Mouse (Mus musculus) intestine, embryonic 15.5 days (tissue): ENCODE measurements around the gene Bin2. TPM values are rescaled to one million over a fixed set of nuclear protein-coding genes. Genes with fewer than 3 reads are reported as not detected.
"Not testable (repeated sequence)": the region's sequence is repeated elsewhere in the genome, so short reads cannot be mapped to it uniquely, and the experiment has no call there.

Experiments used
- ATAC-seq: fragments of 200-750 bp; cut with Nextera tagmentation; 2 replicates; pipeline ENCODE4 v1.8.0; 2017; ENCODE audit warnings: moderate TSS enrichment, moderate library complexity
- H3K27ac ChIP-seq: fragments of 300-500 bp; sonication (generic); 2 replicates; pipeline ENCODE4 v1.5.1; 2015; ENCODE audit warnings: mild to moderate bottlenecking, inconsistent platforms
- H3K27me3 ChIP-seq: fragments of 300-500 bp; sonication (generic); replicated peaks from 2 replicates; pipeline ENCODE4 v1.6.1; 2015; ENCODE audit warnings: inconsistent platforms
- H3K36me3 ChIP-seq: fragments of 300-500 bp; sonication (generic); 2 replicates; pipeline ENCODE4 v1.6.1; 2015; ENCODE audit warnings: inconsistent platforms
- H3K4me1 ChIP-seq: fragments of 300-500 bp; sonication (generic); replicated peaks from 2 replicates; pipeline ENCODE4 v1.6.1; 2015; ENCODE audit warnings: inconsistent platforms
- H3K4me2 ChIP-seq: fragments of 300-500 bp; sonication (generic); replicated peaks from 2 replicates; pipeline ENCODE4 v1.6.1; 2015; ENCODE audit warnings: mild to moderate bottlenecking, inconsistent platforms
- H3K4me3 ChIP-seq: fragments of 300-500 bp; sonication (generic); replicated peaks from 2 replicates; pipeline ENCODE4 v1.5.1; 2015; ENCODE audit warnings: inconsistent platforms
- H3K9ac ChIP-seq: fragments of 300-500 bp; sonication (generic); 2 replicates; pipeline ENCODE4 v1.6.1; 2015; ENCODE audit warnings: inconsistent platforms
- H3K9me3 ChIP-seq: fragments of 300-500 bp; sonication (generic); 2 replicates; pipeline ENCODE4 v1.6.1; 2016; ENCODE audit warnings: inconsistent platforms
- WGBS: fragments of 180-500 bp; shearing (Covaris S2); methylation state at CpG from one replicate; pipeline ENCODE4 v1.1.7; 2015; 5-methylcytosine and 5-hydroxymethylcytosine counted together
- polyA plus RNA-seq: library from polyadenylated mRNA; unstranded; fragments of >200 nt; fragmentation: Nextera tagmentation; extraction: Ambion mirVana; gene quantifications from 2 replicates; pipeline ENCODE4 v1.2.1, GENCODE M21; 2015

The Bin2 gene
- polyA plus RNA-seq, 1 experiment from 2014 or later, result 6.7 TPM

GRCm38 (mm10) chr15:100612432-100612831, 56.9 kb downstream of the Bin2 start:
- Histone ChIP-seq H3K36me3 (no peaks in the 10 kb centered on the region), H3K9ac (no peak overlapping the region), H3K27ac (no peak overlapping the region), H3K4me1 (peaks cover 15% of the 10 kb centered on the region), H3K9me3 (no peaks in the 10 kb centered on the region), H3K4me3 (no peak overlapping the region), H3K27me3 (no peaks in the 10 kb centered on the region), H3K4me2 (no peak overlapping the region)
- 84% methylated on average over 2 of the region's 2 CpGs for WGBS
- ATAC-seq, result no peak

- ATAC-seq, result no peak
- no peaks in the 10 kb centered on the region for H3K9me3 ChIP-seq
- H3K9ac ChIP-seq, result no peak overlapping the region
- H3K4me2 ChIP-seq, result no peak overlapping the region
- no peak overlapping the region for H3K27ac ChIP-seq
- whole genome bisulfite sequencing, result 77% methylated on average over 7 of the region's 7 CpGs
- H3K27me3 ChIP-seq, result no peaks in the 10 kb centered on the region
- H3K4me3 ChIP-seq, result no peak overlapping the region
- H3K36me3 ChIP-seq, result no peaks in the 10 kb centered on the region
- peaks cover 15% of the 10 kb centered on the region for H3K4me1 ChIP-seq
Observed at GRCm38 (mm10) chr15:100611951-100612350, 57.4 kb downstream of the Bin2 start.

GRCm38 (mm10) chr15:100606677-100607076, 62.7 kb downstream of the Bin2 start:
- WGBS, result 89% methylated on average over 8 of the region's 8 CpGs
- ATAC-seq, result not testable (repeated sequence)

GRCm38 (mm10) chr15:100601669-100602068, 67.7 kb downstream of the Bin2 start:
- H3K36me3 ChIP-seq, result no peaks in the 10 kb centered on the region
- H3K9me3 ChIP-seq, result no peaks in the 10 kb centered on the region
- H3K4me2 ChIP-seq, result no peak overlapping the region
- no peak overlapping the region for H3K27ac ChIP-seq
- H3K4me1 ChIP-seq, result peaks cover 10% of the 10 kb centered on the region; the same call in 1 of the 2 replicates
- H3K4me3 ChIP-seq, result no peak overlapping the region
- no peaks in the 10 kb centered on the region; the same call in none of the 2 replicates for H3K27me3 ChIP-seq
- ATAC-seq, result no peak
- WGBS, result 66% methylated on average over 3 of the region's 3 CpGs
- no peak overlapping the region for H3K9ac ChIP-seq

More at GRCm38 (mm10) chr15:100606677-100607076, 62.7 kb downstream of the Bin2 start:
- H3K27ac ChIP-seq, H3K27me3 ChIP-seq, H3K36me3 ChIP-seq, H3K4me2 ChIP-seq, H3K9ac ChIP-seq, H3K4me1 ChIP-seq, H3K9me3 ChIP-seq, H3K4me3 ChIP-seq: not testable (repeated sequence)

GRCm38 (mm10) chr15:100600696-100601272, 68.6 kb downstream of the Bin2 start:
- WGBS, result 33% methylated on average over 21 of the region's 21 CpGs
- no peak overlapping the region for H3K9ac ChIP-seq

GRCm38 (mm10) chr15:100600047-100600695, 69.2 kb downstream of the Bin2 start:
- peak overlapping the region; percentile 98 for H3K4me2 ChIP-seq
- ATAC-seq, result peak; percentile 73
- no peak overlapping the region for H3K27ac ChIP-seq
- H3K36me3 ChIP-seq, result no peaks in the 10 kb centered on the region
- peak overlapping the region; percentile 78 for H3K4me3 ChIP-seq
- no peaks in the 10 kb centered on the region for H3K9me3 ChIP-seq
- no peaks in the 10 kb centered on the region; the same call in none of the 2 replicates for H3K27me3 ChIP-seq
- H3K9ac ChIP-seq, result peak overlapping the region; percentile 75
- 1% methylated on average over 35 of the region's 35 CpGs for WGBS
- H3K4me1 ChIP-seq, result peaks cover 10% of the 10 kb centered on the region; the same call in 1 of the 2 replicates

More at GRCm38 (mm10) chr15:100600696-100601272, 68.6 kb downstream of the Bin2 start:
- Histone ChIP-seq H3K27ac (no peak overlapping the region), H3K4me1 (peaks cover 10% of the 10 kb centered on the region; the same call in 1 of the 2 replicates), H3K36me3 (no peaks in the 10 kb centered on the region), H3K9me3 (no peaks in the 10 kb centered on the region), H3K4me3 (peak overlapping the region; percentile 78), H3K27me3 (no peaks in the 10 kb centered on the region; the same call in none of the 2 replicates), H3K4me2 (peak overlapping the region; percentile 98)
- no peak for ATAC-seq

- ATAC-seq, result peak; percentile 79
- Histone ChIP-seq H3K36me3 (no peaks in the 10 kb centered on the region), H3K9me3 (no peaks in the 10 kb centered on the region), H3K27ac (no peak within 1 kb of the TSS), H3K27me3 (no peaks in the 10 kb centered on the region; the same call in none of the 2 replicates), H3K4me3 (peak within 1 kb of the TSS; percentile 78), H3K4me2 (peak within 1 kb of the TSS; percentile 98), H3K9ac (peak within 1 kb of the TSS; percentile 75), H3K4me1 (peaks cover 5% of the 10 kb centered on the region; the same call in 1 of the 2 replicates)
- WGBS, result under 1% methylated on average over 73 of the region's 76 CpGs
Observed at GRCm38 (mm10) chr15:100599276-100600046, 69.9 kb downstream of the Bin2 start, which contains the start of gene Pou6f1. Gene Pou6f1 (minus strand): TSS chr15:100599984.

GRCm38 (mm10) chr15:100598883-100599275, 70.5 kb downstream of the Bin2 start:
- Histone ChIP-seq H3K27me3 (no peaks in the 10 kb centered on the region; the same call in none of the 2 replicates), H3K36me3 (no peaks in the 10 kb centered on the region), H3K27ac (no peak overlapping the region), H3K9me3 (no peaks in the 10 kb centered on the region), H3K4me3 (peak overlapping the region; percentile 78), H3K4me2 (peak overlapping the region; percentile 98), H3K9ac (peak overlapping the region; percentile 75), H3K4me1 (peaks cover 4% of the 10 kb centered on the region; the same call in 1 of the 2 replicates)
- ATAC-seq, result no peak
- 1% methylated on average over 12 of the region's 12 CpGs for WGBS

GRCm38 (mm10) chr15:100598287-100598882, 71.0 kb downstream of the Bin2 start:
- peaks cover 4% of the 10 kb centered on the region; the same call in 1 of the 2 replicates for H3K4me1 ChIP-seq
- no peaks in the 10 kb centered on the region for H3K36me3 ChIP-seq
- no peak overlapping the region for H3K27ac ChIP-seq
- H3K4me2 ChIP-seq, result peak overlapping the region; percentile 98
- ATAC-seq, result no peak
- H3K9me3 ChIP-seq, result no peaks in the 10 kb centered on the region
- no peaks in the 10 kb centered on the region; the same call in none of the 2 replicates for H3K27me3 ChIP-seq
- WGBS, result 19% methylated on average over 9 of the region's 9 CpGs
- peak overlapping the region; percentile 78 for H3K4me3 ChIP-seq
- H3K9ac ChIP-seq, result no peak overlapping the region

- WGBS, result 77% methylated on average over 6 of the region's 6 CpGs
- H3K27me3 ChIP-seq, result no peaks in the 10 kb centered on the region
- H3K36me3 ChIP-seq, result 0 out of 2 replicates have a peak, but pooled peaks cover 2% of the 10 kb centered on the region
- no peak overlapping the region for H3K4me2 ChIP-seq
- no peak overlapping the region for H3K27ac ChIP-seq
- H3K9ac ChIP-seq, result no peak overlapping the region
- no peak overlapping the region for H3K4me3 ChIP-seq
- H3K4me1 ChIP-seq, result no peaks in the 10 kb centered on the region
- H3K9me3 ChIP-seq, result no peaks in the 10 kb centered on the region
- ATAC-seq, result no peak
Observed at GRCm38 (mm10) chr15:100592817-100593216, 76.5 kb downstream of the Bin2 start.
